Mouse (Mus musculus): ENCODE measurements around the gene D5Ertd579e.
A peak's percentile ranks its signal among the peaks of the same experiment; 100 is the strongest.

The D5Ertd579e gene

GRCm38 (mm10) chr5:36720219-36720618, 24.4 kb upstream of the D5Ertd579e start:
- no peak for DNase-seq (ENCODE audit: low spot score)

GRCm38 (mm10) chr5:36719601-36720000, 23.8 kb upstream of the D5Ertd579e start:
- no peak for DNase-seq (ENCODE audit: low spot score)

GRCm38 (mm10) chr5:36719135-36719534, 23.3 kb upstream of the D5Ertd579e start:
- DNase-seq (ENCODE audit: low spot score), result no peak

GRCm38 (mm10) chr5:36717889-36718288, 22.1 kb upstream of the D5Ertd579e start:
- DNase-seq (ENCODE audit: low spot score), result no peak

GRCm38 (mm10) chr5:36716816-36717215, 21.0 kb upstream of the D5Ertd579e start:
- DNase-seq (ENCODE audit: low spot score), result no peak

- DNase-seq (ENCODE audit: low spot score), result no peak
Measured at GRCm38 (mm10) chr5:36714832-36715231, 19.0 kb upstream of the D5Ertd579e start.

GRCm38 (mm10) chr5:36713693-36714092, 17.9 kb upstream of the D5Ertd579e start:
- DNase-seq (ENCODE audit: low spot score), result no peak

- DNase-seq (ENCODE audit: low spot score), result peak; percentile 95
Measured at GRCm38 (mm10) chr5:36712553-36713534, 17.0 kb upstream of the D5Ertd579e start.

- no peak for DNase-seq (ENCODE audit: low spot score)
Measured at GRCm38 (mm10) chr5:36711863-36712262, 16.0 kb upstream of the D5Ertd579e start.

GRCm38 (mm10) chr5:36705792-36706191, 10.0 kb upstream of the D5Ertd579e start:
- DNase-seq (ENCODE audit: low spot score), result no peak

- DNase-seq (ENCODE audit: low spot score), result no peak
Measured at GRCm38 (mm10) chr5:36705390-36705789, 9.6 kb upstream of the D5Ertd579e start.

- DNase-seq (ENCODE audit: low spot score), result no peak
Measured at GRCm38 (mm10) chr5:36704684-36705083, 8.9 kb upstream of the D5Ertd579e start.

- DNase-seq (ENCODE audit: low spot score), result no peak
Measured at GRCm38 (mm10) chr5:36700939-36701620, 5.3 kb upstream of the D5Ertd579e start.

GRCm38 (mm10) chr5:36698689-36699088, 2.9 kb upstream of the D5Ertd579e start:
- DNase-seq (ENCODE audit: low spot score), result no peak

- DNase-seq (ENCODE audit: low spot score), result no peak
Measured at GRCm38 (mm10) chr5:36698067-36698670, 2.3 kb upstream of the D5Ertd579e start.

GRCm38 (mm10) chr5:36696504-36697300, 878 bp upstream of the D5Ertd579e start:
- DNase-seq (ENCODE audit: low spot score), result peak; percentile 29

- no peak for DNase-seq (ENCODE audit: low spot score)
Measured at GRCm38 (mm10) chr5:36695005-36695404, 819 bp downstream of the D5Ertd579e start.

- DNase-seq (ENCODE audit: low spot score), result no peak
Measured at GRCm38 (mm10) chr5:36693651-36694050, 2.2 kb downstream of the D5Ertd579e start.

- no peak for DNase-seq (ENCODE audit: low spot score)
Measured at GRCm38 (mm10) chr5:36691423-36691822, 4.4 kb downstream of the D5Ertd579e start.

- peak; percentile 32 for DNase-seq (ENCODE audit: low spot score)
Measured at GRCm38 (mm10) chr5:36685170-36685569, 10.7 kb downstream of the D5Ertd579e start.

- no peak for DNase-seq (ENCODE audit: low spot score)
Measured at GRCm38 (mm10) chr5:36683586-36683985, 12.2 kb downstream of the D5Ertd579e start.

GRCm38 (mm10) chr5:36681219-36681618, 14.6 kb downstream of the D5Ertd579e start:
- no peak for DNase-seq (ENCODE audit: low spot score)

Measured in urinary bladder, postnatal 14 days (tissue).